Mouse (Mus musculus): ENCODE results near the gene Usp12. TPM values are rescaled to one million over a fixed set of nuclear protein-coding genes. Genes with fewer than 3 reads are reported as not detected.

Usp12 gene
- total and polyA plus RNA-seq, 3 experiments: 24.5 TPM; not detected in 1

DNA sequence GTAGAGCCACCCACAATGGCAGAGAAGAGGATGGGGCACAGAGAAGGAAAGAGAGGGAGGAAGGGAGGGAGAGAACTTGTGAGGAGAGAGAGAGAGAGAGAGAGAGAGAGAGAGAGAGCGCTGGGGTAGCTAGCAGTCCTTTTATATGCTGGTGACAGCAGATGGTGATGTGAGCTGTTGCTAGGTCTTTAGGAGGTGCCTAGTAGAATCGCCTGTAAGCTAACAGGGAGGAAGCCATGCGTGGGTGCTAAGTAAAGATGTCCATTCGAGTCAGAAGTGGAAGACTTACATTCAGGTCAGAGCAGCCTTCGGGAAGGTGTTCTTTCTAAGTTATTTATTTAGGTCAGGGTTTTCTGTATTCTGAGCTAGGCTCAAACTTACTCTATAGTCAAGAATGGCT lies 15.1 kb upstream of the Usp12 start:
- Histone ChIP-seq H3K36me3 (ENCODE audit: control insufficient read depth in 1 of 2, insufficient read depth in 2 of 2, low read length in 2 of 2) (peaks cover 0 to 2% of the 10 kb centered on the region in 2 experiments; a peak in 1 of 4 replicates), H3K27ac (ENCODE audit: control insufficient read depth, low read depth, low read length) (no peak overlapping the region), H3K9ac (ENCODE audit: control insufficient read depth, low read depth, low read length, poor library complexity, severe bottlenecking) (no peak overlapping the region), H3K4me1 (ENCODE audit: control insufficient read depth in 1 of 2, insufficient read depth in 2 of 2, low read length in 2 of 2) (no peaks in the 10 kb centered on the region; a peak in 2 of 4 replicates), H3K79me2 (ENCODE audit: control insufficient read depth, insufficient read depth, low read length, poor library complexity) (no peaks in the 10 kb centered on the region), H3K4me3 (ENCODE audit: control insufficient read depth in 1 of 2, insufficient read depth in 1 of 2, low read depth in 2 of 2, low read length in 2 of 2) (no peak overlapping the region), H3K27me3 (ENCODE audit: control insufficient read depth in 1 of 2, insufficient read depth in 2 of 2, low read length in 2 of 2) (peaks cover 0 to 1% of the 10 kb centered on the region in 2 experiments; a peak in 1 of 4 replicates), H3K9me3 (replicated peaks; ENCODE audit: insufficient read depth, low read length) (no peaks in the 10 kb centered on the region)
- no peak for TF ChIP-seq USF1 (IDR thresholded peaks at IDR 0.05; ENCODE audit: low read depth, low read length)
- no peak for TF ChIP-seq RCOR1 (IDR thresholded peaks at IDR 0.05; ENCODE audit: low read depth, low read length)
- no peak for DNase-seq (ENCODE audit: low read depth, low spot score)

- Histone ChIP-seq H3K9ac (ENCODE audit: control insufficient read depth, low read depth, low read length, poor library complexity, severe bottlenecking) (no peak overlapping the region), H3K4me1 (ENCODE audit: control insufficient read depth in 1 of 2, insufficient read depth in 2 of 2, low read length in 2 of 2) (no peaks in the 10 kb centered on the region; a peak in 2 of 4 replicates), H3K27ac (ENCODE audit: control insufficient read depth, low read depth, low read length) (no peak overlapping the region), H3K27me3 (ENCODE audit: control insufficient read depth in 1 of 2, insufficient read depth in 2 of 2, low read length in 2 of 2) (peaks cover 0 to 1% of the 10 kb centered on the region in 2 experiments; a peak in 1 of 4 replicates), H3K36me3 (ENCODE audit: control insufficient read depth in 1 of 2, insufficient read depth in 2 of 2, low read length in 2 of 2) (peaks cover 0 to 2% of the 10 kb centered on the region in 2 experiments; a peak in 1 of 4 replicates), H3K4me3 (ENCODE audit: control insufficient read depth in 1 of 2, insufficient read depth in 1 of 2, low read depth in 2 of 2, low read length in 2 of 2) (no peak overlapping the region), H3K79me2 (ENCODE audit: control insufficient read depth, insufficient read depth, low read length, poor library complexity) (no peaks in the 10 kb centered on the region), H3K9me3 (replicated peaks; ENCODE audit: insufficient read depth, low read length) (no peaks in the 10 kb centered on the region)
- no peak for DNase-seq (ENCODE audit: low read depth, low spot score)
- TF ChIP-seq GABPA (IDR thresholded peaks at IDR 0.05; ENCODE audit: low read depth, low read length) (no peak), ZC3H11A (IDR thresholded peaks at IDR 0.05; ENCODE audit: low read depth, low read length) (no peak), RAD21 (IDR thresholded peaks at IDR 0.05; ENCODE audit: low read depth, low read length) (no peak), MAZ (IDR thresholded peaks at IDR 0.05; ENCODE audit: low read depth, low read length) (no peak)
Measured at GRCm38 (mm10) chr5:146806004-146806430, 11.2 kb upstream of the Usp12 start.

DNA sequence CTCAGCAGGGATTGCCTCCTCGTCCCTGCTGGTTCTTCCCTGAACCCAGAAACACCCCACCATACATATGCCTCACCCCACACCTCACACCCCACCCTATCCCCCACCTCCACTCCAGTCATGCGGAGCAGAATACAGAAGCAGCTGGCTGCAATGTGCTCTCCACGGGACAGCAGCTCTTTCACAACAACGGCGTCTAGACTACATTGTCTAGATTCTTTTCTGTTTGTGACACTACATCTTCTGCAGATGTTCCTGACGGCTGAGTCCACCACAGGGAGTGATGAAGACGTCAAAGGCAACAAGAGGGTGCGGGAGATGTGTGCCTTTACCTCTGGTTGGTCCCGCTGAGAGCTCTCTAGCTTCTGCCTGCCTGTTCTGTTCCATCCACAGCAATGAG lies 3.2 kb upstream of the Usp12 start:
- peaks cover 4 to 14% of the 10 kb centered on the region in 2 experiments for H3K4me1 ChIP-seq (ENCODE audit: control insufficient read depth in 1 of 2, insufficient read depth in 2 of 2, low read length in 2 of 2)
- no peaks in the 10 kb centered on the region for H3K9me3 ChIP-seq (replicated peaks; ENCODE audit: insufficient read depth, low read length)
- DNase-seq (ENCODE audit: low read depth, low spot score): no peak
- peaks cover 15% of the 10 kb centered on the region for H3K79me2 ChIP-seq (ENCODE audit: control insufficient read depth, insufficient read depth, low read length, poor library complexity)
- no peaks in the 10 kb centered on the region for H3K27me3 ChIP-seq (ENCODE audit: control insufficient read depth in 1 of 2, insufficient read depth in 2 of 2, low read length in 2 of 2)
- no peak overlapping the region for H3K4me3 ChIP-seq (ENCODE audit: control insufficient read depth in 1 of 2, insufficient read depth in 1 of 2, low read depth in 2 of 2, low read length in 2 of 2)
- no peak overlapping the region for H3K27ac ChIP-seq (ENCODE audit: control insufficient read depth, low read depth, low read length)
- no peak for TF ChIP-seq MAX (IDR thresholded peaks at IDR 0.05; ENCODE audit: low read length)
- H3K9ac ChIP-seq (ENCODE audit: control insufficient read depth, low read depth, low read length, poor library complexity, severe bottlenecking): no peak overlapping the region
- peaks cover 0 to 7% of the 10 kb centered on the region in 2 experiments; a peak in 2 of 4 replicates for H3K36me3 ChIP-seq (ENCODE audit: control insufficient read depth in 1 of 2, insufficient read depth in 2 of 2, low read length in 2 of 2)

DNA sequence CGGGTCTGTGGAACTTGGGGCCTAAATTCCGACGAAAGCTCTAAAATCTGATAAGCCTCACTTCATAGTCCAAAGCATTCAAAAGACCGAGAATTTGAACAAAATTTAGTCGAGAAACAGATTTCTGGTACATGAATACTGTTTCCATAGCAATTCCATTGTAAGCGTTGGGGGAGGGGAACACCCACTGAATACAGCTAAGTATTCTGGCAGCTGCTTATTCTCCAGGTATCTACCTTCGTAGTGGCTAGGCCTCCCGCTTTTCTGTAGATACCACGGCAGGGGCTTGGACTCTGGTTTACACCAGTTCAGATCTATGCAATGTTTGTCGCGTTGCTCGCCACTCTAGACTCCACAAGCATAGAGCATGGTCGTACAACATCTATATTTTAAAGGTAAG lies 922 bp upstream of the Usp12 start:
- Histone ChIP-seq H3K9me3 (replicated peaks; ENCODE audit: insufficient read depth, low read length) (no peaks in the 10 kb centered on the region), H3K79me2 (ENCODE audit: control insufficient read depth, insufficient read depth, low read length, poor library complexity) (peaks cover 32% of the 10 kb centered on the region), H3K27ac (ENCODE audit: control insufficient read depth, low read depth, low read length) (no peak overlapping the region), H3K27me3 (ENCODE audit: control insufficient read depth in 1 of 2, insufficient read depth in 2 of 2, low read length in 2 of 2) (no peaks in the 10 kb centered on the region), H3K4me3 (ENCODE audit: control insufficient read depth in 1 of 2, insufficient read depth in 1 of 2, low read depth in 2 of 2, low read length in 2 of 2) (no peak overlapping the region), H3K36me3 (ENCODE audit: control insufficient read depth in 1 of 2, insufficient read depth in 2 of 2, low read length in 2 of 2) (peaks cover 0 to 7% of the 10 kb centered on the region in 2 experiments; a peak in 2 of 4 replicates), H3K4me1 (ENCODE audit: control insufficient read depth in 1 of 2, insufficient read depth in 2 of 2, low read length in 2 of 2) (peaks cover 4 to 21% of the 10 kb centered on the region in 2 experiments), H3K9ac (ENCODE audit: control insufficient read depth, low read depth, low read length, poor library complexity, severe bottlenecking) (no peak overlapping the region)
- no peak for DNase-seq (ENCODE audit: low read depth, low spot score)
- TF ChIP-seq E2F4 (IDR thresholded peaks at IDR 0.05; ENCODE audit: borderline replicate concordance, low read depth, low read length): no peak
- TF ChIP-seq RAD21 (IDR thresholded peaks at IDR 0.05; ENCODE audit: low read depth, low read length): no peak
- TF ChIP-seq ETS1 (IDR thresholded peaks at IDR 0.05; ENCODE audit: low read depth, low read length): no peak
- no peak for TF ChIP-seq MYB (IDR thresholded peaks at IDR 0.05; ENCODE audit: low read depth, low read length)
- no peak for TF ChIP-seq RCOR1 (IDR thresholded peaks at IDR 0.05; ENCODE audit: low read depth, low read length)
